Mouse (Mus musculus): ENCODE results near the gene Nt5c2.

GRCm38 (mm10) chr19:47003742-47004511 is 11.0 kb downstream of the Nt5c2 start:
- no peak for TF ChIP-seq POLR2A (IDR thresholded peaks at IDR 0.05; ENCODE audit: low read depth, low read length)
- TF ChIP-seq CTCF (IDR thresholded peaks at IDR 0.05; ENCODE audit: extremely low read depth, insufficient read depth, insufficient read length, insufficient replicate concordance), result no peak

Data from spleen, adult 2 months (tissue).